Mouse (Mus musculus) small intestine, adult 2 months (tissue): ENCODE measurements around the gene Mboat2.

Experiments
- CTCF ChIP-seq: fragments of 200-500 bp; IDR thresholded peaks from 2 replicates; pipeline ENCODE4 v1.5.1; 2012; ENCODE audit warnings: low read depth, mild to moderate bottlenecking, control low read depth, inconsistent platforms, low read length, moderate library complexity, mixed read lengths; ENCODE audit not compliant: insufficient replicate concordance, insufficient read length; ENCODE audit errors: extremely low read depth
- POLR2A ChIP-seq: fragments of 200-500 bp; IDR thresholded peaks from 2 replicates; pipeline ENCODE4 v1.6.1; 2012; ENCODE audit warnings: low read depth, mild to moderate bottlenecking, control low read depth, inconsistent platforms, low read length, moderate library complexity

DNA sequence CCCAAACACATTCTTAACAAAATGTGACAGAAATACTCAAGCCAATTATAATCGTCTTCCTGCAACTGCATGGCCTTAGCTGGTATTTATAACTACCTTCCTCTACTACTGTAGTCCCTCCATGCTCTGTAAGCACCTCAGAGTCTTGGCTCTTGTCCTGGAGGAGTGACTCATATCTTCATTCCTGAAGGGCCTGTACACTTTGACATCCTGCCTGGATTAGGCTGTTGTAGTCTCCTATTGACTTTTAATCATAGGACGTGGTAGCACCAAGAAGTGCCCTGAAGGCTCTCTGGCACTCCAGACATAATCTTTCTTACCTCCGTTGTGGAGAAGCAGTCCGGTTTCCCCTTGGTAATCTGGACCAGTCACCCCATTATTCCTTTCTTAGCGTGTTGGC, 64.7 kb downstream of the Mboat2 start:
- TF ChIP-seq CTCF (no peak), POLR2A (no peak)
